Mouse (Mus musculus) layer of hippocampus, adult 8-10 months (tissue): ENCODE data around the gene Map3k12. TPM values are rescaled to one million over a fixed set of nuclear protein-coding genes. Genes with fewer than 3 reads are reported as not detected.

Source experiments
- DNase-seq, 2 experiments: peaks; one replicate each; pipeline ENCODE4 v3.0.0; 2022; ENCODE audit warnings: low spot score in 2 of 2
- total RNA-seq, 4 experiments: library from RNA; stranded (reverse); gene quantifications; 2 replicates each; pipeline ENCODE4 v1.2.4; 2022

The Map3k12 gene
- total RNA-seq, result 10 to 100 TPM; 87.5 to 99.1 (median 96.9) TPM

DNA sequence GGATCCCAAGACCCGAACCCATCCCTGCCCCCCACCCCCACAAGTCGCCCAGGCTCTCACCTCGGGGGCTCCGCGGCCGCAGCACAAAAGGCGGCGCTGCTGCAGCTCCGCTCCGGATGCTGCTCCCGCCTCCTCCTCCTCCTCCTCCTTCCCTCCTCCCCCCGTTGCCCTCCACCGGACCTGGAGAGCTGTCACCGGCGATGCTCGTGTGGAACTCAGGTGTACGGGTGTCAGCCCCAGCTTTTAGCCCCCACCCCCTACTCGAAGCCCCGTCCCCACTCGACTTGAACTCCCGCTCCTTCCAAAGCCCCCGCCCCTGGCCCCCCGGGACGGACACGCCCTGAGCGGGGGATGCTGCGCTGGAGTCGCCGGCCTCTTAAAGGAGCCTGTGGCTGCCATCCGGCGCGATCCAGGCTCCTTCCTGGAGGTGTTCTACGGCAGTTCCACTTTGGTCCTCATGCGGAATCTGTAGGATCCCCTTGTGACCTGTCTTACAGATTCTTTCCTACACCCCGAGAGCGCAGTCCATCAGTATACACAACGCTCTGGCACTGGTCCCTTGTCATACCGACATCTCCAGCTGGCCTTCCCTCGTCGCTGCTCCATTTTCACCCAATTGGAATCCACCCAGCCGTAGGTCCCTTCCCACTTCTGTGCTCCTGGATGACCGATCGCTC is at the start of gene Map3k12:
Gene Map3k12, minus strand, starts transcription at position 337 of the 677 bp plus-strand sequence.
- peak; percentile 76 to 79 for DNase-seq

DNA sequence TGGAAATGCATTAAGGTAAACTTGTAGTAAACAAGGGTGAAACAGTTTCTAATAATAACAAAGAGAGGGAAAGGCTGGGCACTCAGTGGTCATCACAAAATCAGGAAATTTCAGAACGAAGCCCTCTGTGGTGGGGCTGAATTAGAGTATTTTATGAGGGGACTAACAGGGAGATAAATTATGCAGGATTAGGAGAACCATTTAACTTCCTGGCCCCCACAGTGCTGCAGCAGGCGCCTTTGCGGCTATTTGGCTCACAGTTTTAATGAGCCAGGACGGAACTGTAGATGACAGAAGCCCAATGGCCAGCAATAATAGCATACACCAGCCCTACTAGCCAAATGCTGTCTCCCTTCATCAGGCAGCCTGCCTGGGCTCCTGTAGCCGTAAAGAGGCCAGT is 46.8 kb upstream of the Map3k12 start:
- DNase-seq, result no peak

DNA sequence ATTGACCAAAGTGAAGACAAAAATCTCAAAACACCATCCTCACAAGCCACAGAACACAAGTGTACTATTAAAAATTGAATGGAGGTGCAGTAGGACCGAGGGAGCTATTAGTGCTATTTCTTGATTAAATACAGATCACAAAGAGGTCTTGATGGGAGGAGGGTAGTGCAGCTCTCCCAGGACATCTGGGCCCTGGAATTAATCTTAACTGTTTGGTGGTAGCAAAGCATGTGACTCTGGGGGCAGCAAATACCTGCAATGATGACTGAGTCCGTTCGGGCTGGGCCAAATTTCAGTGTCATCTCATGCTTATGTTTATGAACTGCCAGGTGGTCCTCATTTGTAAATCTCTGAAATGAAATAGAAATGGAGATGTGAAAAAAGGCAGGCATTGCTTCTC is 46.2 kb upstream of the Map3k12 start:
- no peak for DNase-seq

DNA sequence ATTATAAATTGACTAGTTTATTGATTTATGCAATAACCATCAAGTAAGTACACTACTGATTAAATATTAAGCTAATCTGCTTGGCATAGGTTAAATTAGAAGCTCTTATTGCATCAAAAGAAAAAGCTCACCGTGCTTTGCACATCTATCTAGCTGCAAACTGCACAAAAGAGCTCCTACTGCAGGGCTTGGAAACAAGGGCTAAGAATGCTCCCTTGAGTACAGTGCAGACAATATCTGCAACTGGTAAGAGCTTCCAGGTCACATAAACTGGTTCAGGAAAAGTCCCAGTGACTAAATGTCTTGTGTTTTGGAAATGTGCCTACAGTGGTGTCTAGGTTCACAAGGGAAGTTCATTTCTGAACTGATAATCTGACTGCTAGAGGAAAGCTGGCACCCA is 45.6 kb upstream of the Map3k12 start:
- DNase-seq, result no peak

DNA sequence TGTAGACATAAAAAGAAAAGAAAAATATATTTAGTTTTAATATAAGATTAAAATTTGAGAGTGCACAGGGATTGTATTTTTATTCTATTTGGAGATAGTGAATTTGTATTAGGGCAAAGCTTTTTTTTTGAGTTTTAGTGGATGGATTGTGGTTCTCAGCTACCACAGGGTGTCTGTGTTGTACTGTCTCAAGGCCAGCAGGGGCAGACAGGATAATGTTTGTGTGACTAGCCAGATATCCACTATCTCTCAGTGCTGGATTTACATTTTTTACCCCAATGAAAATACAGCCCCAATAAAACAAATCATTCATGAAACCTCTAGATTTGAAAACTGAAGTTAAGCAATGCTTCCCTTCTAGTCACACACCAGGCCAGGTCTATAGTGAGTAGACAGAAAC is 40.7 kb upstream of the Map3k12 start:
- no peak for DNase-seq

DNA sequence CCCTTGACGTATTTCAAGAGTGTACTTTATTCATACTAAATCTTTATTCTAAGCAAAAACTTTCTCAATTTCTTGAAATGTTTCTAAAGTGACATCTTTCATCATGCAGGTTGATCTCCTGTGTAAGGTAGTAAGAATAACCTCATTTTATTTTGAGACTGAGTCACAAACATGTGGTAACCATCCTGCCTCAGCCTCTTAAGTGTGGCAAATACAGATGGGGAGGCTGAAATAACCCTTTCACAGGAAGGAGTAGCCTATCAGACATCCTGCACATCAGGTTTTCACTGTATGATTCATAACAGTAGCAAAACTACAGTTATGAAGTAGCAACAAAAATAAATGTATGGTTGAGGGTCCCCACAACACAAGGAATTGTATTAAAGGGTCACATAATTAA is 38.7 kb upstream of the Map3k12 start:
- DNase-seq, result no peak

DNA sequence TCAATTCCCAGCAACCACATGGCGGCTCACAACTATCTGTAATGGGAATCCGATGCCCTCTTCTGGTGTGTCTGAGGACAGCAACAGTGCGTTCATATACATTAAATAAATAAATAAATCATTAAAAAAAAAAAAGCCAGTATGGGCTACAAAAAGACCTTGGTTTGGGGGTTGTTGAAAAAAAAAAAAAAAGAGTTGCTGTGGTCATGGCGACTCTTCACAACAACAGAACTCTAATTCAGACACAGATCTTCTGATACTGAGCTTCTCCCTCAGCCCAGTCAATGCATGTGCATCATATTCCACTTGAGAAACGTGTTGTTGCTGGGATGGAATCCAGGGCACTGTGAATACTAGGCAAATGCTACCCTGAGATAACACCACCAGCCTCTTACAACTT is 35.7 kb upstream of the Map3k12 start:
- DNase-seq, result no peak

DNA sequence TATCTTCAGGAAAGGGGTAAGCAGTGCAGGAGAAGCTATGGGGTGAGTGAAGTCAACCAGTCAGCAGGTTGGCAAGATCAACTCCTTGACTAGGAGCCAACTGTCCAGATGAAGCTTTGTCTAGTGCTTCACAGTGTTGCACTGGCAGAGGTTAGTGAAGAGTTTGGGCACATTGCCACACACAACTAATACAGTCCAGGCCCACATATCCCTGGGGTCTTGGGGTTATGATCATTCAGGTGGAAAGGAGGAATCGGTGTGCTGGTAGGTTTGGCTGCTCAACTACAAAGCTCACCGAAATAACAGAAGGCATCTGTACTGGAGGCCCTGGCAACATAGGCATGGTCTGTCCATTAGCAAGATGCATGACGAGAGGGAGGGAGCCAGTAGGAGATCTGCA is 30.6 kb upstream of the Map3k12 start:
- no peak for DNase-seq

DNA sequence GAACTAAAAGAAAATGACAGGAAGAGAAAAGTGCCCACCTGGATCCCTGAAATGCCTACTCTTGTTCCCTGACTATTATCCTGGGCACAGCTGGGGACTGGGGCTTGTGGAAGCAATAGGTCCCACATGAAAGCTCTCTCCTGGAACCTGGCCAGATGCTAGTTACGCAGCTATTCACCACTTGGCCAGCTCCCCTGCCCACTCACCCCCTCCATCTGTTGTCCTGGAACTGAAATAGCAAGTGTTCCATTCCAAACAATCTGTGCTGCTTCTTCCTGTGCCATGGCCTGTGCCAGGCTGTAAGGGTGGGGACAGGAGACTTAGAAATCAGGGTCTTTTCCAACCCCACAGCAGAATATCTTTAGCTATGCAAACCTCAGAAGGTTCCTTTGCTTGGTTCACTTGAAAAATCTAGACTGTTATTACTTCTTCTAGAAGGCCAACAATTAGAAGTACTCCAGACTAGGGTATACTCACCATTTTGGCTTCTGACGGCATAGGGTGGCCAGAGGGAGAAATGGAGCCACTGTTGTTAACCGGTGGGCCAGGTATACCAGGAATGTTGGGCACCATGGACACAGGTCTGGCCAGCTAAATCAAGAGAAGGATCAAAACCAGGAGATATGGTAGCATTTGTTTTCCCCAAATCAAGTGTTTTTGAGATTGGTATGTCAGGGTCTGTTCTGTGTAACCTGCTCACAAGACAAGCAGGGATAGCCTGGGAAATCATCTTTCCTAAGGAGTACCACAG is 30.0 kb upstream of the Map3k12 start:
- peak; percentile 91 to 93 for DNase-seq

DNA sequence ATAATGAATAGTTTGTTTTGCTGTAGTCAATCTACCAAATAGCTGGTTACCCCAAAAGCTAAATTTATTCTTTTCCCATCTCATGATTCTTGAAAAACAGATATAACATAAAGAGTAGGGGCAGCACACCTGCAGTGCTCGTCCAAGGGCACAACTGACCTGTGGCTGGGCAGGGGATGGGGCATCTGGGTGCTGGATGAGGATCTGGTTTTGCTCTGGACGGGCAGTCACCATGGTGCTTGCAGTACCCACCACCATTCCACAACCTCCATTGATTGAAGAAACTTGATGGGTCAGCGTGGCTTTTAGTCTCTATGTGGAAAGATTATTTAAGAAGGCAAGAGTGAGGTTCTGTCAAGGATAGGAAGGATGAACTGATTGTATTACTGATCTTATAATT is 29.4 kb upstream of the Map3k12 start:
- no peak for DNase-seq

DNA sequence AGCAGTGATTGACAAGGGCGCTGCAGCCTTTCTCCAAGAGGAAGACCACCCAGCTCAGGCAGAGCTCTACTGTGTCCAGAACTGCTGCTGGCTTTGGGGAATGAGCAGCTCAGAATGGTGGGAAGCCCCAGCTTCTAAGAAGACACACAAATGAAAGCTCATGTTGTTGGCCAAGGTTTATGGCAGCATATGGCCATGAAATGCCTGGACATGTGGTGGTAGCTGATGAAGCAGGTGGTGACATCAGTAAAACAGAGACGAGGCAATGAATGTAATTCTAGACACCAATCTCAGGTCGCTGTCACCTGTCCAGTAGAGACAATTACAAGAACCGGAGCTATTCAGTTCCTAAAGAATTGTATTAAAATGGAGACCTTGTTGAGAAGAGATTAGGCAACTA is 27.9 kb upstream of the Map3k12 start:
- DNase-seq, result peak in 1 of 2 experiments; percentile 67

DNA sequence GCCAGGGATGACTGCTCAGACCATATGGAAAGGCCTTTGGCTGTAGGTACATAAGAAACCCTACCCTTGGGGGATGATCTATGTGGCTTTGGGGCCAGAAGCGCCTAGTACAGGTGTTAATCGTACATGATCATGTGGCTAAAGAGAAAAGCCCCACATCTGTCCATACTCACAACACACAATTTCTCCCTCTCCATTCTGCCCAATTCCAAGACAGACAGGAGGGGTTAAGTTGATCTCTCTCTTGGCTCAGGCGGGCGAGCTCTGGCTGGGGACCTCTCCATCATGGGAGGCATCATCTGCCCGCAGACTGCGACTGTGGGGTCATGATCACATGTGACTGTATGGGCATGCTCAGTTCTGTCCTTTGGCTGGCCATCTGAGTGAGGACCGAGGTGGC is 17.1 kb upstream of the Map3k12 start:
- DNase-seq, result no peak

DNA sequence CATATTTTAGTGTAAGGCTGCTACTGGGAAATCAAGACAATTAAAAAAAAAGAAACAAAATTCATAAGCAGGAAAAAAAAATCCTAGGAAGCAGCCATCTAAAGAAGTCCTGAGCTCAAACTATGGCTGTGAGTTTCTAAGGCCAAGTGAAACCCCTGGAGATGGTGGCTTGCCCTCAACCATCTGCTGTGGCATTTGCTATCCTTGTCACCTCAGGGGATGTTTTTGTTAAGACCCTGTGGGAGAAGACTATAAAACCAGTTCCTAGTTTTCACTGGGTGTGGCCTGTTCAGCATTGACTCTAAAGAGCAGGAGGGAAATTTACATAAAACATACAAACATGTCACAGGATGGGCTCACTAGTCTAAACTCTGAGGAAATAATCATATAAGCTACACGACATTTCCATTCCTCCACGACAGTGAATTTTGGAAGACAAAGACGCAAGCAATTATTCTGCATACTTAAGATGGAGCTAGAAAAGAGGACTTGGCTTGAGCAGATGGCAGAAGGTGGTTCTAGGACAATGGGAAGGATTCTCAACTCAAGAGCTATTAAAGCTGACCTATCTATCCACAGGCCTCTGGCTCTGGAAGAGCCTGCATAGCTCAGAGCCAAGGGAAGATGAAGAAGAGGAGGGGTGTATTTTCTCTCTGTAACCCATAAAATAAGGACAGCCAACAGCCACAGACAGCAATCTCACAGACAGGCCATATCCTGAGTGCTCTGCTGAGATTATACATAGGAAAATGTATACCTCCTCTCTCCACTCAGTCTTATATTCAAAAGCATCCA is 15.4 kb upstream of the Map3k12 start:
- no peak for DNase-seq

DNA sequence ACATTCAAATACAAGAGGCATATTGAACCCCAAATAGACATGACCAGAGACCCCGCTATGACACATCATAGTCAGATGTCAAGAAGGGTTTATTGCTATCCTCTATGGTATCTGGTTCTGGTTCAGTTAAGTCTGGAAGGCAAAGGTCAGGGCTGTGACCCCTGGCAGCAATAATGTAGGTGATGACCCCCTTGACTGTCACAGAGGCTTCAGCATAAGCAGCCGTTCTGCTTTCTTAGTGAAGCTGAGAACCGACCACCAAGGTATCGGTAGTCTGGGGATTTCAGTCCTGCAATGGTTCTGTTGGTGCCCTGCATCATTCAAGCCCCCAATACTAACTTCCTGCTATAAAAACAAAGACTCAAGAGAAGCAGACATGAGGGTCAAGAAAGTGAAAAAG is 14.7 kb upstream of the Map3k12 start:
- DNase-seq, result no peak

DNA sequence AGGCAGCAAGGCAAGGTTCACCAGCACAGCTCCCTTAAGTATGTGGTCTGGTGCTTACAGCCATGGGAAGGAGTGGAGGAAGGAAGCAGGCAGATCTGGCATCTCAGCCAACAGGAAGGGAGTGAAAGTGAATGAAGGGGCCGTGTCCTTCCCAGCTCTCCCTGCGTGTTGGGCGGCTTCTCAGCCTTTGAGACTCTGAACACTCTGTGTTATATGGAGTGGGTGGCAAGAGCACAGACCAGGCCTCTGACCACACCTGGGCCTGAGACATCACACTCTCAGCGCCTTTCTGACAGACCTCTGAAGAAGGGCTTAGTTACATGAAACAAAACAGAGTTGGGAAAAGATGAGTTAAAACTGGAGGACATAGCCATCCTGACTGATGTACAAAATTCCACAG is 13.7 kb upstream of the Map3k12 start:
- DNase-seq, result no peak

DNA sequence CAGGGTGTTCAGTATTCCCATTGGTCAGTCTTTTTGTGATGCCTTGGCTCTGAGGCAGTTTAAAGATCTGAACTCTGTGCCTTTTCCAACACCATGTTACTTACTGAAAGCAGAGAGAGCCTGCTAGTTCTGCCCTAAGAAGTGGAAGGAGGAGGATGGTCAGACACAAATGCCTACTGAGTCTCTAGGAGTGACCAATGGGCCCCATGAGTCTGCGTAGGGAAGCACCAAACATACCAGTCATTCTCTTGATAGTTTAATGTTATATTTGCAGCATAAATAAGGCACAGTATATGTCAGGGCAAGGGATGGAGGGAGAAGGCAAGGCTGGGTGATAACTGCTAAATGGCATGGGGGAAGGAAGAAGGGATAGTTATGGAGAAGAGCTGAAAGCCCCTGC is 11.5 kb upstream of the Map3k12 start:
- DNase-seq, result no peak

DNA sequence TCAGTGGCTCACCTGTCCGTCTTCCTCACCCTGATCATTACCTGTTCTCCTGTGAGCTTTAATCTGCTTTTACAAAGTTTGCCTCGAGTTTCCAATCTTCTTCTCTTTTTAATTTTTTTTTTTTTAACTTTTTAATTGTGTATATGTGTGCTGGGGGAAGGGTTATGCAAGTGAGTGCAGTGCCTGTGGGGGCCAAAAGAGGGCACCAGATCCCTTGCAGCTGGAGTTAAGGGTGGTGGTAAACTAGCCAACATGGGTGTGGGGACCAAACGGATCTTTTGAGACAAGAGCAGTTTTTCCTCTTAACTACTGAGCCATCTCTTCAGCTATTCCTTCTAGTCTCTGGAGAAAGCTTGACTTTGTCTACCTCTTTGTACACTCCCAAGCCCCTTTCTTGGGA is 11.1 kb upstream of the Map3k12 start:
- DNase-seq, result no peak

DNA sequence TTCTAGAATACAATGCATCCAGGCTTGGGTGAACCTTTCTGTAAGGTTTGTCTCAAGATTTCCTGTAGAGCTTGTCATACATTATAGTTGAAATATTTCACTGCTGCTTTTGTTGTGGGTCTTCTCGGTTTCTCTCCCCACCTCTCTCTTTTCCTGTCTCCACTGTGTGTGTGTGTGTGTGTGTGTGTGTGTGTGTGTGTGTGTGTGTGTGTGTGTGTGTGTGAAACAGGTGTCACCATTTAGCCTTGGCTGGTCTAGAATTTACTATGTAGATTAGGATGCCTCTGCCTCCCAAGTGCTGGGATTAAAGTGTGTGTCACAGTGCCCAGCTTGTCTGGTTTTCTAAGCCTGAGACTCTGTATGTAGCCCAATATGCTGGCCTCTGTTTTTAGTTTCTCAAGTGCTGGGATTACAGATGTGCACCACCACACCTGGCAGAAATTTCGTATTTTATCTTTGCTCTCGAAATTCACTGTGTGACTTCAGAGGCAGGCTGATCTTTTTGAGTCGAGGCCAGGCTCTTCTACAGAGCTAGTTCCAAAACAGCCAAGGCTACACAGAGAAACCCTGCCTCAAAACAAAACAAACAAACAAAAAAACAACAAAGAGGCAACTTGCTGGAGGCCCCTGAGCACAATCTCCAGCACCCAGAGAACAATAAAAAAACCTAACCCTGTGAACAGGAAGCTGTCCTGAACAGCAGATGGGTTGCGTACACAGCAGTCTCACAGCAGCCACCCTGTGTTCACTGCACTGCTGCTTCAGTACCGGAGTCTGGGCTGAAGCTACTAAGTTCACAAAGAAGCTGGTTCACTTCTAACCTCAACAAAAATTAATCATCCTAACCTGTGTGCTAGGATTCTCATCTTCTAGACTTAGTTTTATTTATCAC is 9.5 kb upstream of the Map3k12 start:
- no peak for DNase-seq

DNA sequence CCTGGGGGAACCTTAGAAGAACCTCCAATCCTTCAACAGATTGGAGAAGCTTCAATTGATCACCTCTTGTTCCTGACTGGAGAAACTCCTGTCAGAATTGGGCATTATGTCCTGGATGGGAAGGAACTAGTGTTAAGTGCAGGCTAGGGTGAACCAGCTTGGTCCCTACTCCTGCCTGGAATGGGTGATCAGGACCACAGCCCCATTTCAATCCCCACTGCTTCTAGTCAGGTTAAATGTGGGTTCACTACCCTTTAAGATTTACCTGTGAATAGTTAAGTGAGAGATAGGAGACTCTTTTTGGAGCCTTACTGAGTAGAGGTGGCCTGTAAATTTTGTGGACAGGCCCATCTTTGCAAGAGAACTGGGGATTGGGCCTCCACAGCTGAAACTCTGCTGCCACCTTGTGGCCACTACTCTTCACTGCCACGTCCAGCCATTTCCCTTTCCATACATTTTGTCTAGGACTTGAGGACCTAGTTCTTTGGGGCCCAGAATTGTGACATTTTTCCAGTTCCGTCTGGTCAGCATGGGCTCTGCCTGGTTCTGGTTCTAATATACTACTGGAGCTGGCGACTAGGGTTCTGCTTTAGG is 8.1 kb upstream of the Map3k12 start, which contains the start of gene Npff:
Gene Npff, minus strand, starts transcription at position 51 of the 594 bp plus-strand sequence.
- peak in 1 of 2 experiments; percentile 81 for DNase-seq

DNA sequence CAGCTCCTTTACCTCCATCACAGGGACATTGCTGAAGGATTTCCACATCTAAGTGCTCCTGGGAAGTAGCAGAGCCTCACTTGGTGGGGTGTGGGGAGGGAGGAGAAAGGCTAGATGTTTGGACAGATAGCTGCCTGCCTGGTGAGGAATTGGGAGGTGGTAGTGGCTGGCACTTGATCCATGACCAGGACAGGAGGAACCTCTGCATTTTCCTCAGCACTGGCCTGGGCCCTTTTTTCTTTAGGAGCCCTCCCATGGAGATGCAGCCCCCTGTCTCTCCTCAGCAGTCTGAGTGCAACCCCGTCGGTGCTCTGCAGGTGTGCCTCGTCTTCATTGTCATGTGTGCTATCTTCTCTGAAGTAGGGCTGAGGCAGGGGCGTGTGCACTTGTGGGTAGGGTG is 4.6 kb upstream of the Map3k12 start:
- no peak for DNase-seq

DNA sequence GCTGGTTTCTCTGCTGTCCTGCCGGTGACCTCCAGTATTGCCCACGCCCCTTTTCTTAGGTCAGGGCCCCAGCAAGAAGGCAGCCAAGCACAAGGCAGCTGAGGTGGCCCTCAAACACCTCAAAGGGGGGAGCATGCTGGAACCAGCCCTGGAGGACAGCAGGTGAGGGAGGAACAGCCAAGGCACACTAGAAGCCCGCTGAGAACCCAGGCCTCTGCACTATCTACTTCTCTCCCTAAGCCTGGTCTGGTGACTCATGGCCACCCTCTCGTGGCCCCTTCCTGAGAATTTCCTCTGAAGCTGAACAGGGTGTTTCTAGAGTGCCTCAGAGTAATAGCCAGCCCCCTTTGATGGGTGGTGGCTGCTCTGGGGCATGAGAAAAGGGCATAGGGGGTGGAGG is 3.6 kb upstream of the Map3k12 start:
- DNase-seq, result no peak
